Mouse (Mus musculus) C2C12 (cell line): Measurements from ENCODE around the gene Sapcd1.

Experiments used
- CEBPB ChIP-seq: IDR thresholded peaks from one replicate; pipeline ENCODE4 v1.6.1; 2011; ENCODE audit warnings: low read depth, mild to moderate bottlenecking, control low read depth, moderate library complexity
- CTCF ChIP-seq: IDR thresholded peaks from one replicate; pipeline ENCODE4 v1.5.1; 2011; ENCODE audit not compliant: control insufficient read depth, insufficient read depth, insufficient read length
- FOSL1 ChIP-seq: IDR thresholded peaks from one replicate; pipeline ENCODE4 v1.8.0; 2011; ENCODE audit warnings: mild to moderate bottlenecking, low read length; ENCODE audit not compliant: poor library complexity, insufficient read depth, severe bottlenecking
- MAX ChIP-seq: IDR thresholded peaks from one replicate; pipeline ENCODE4 v1.6.1; 2011; ENCODE audit warnings: mild to moderate bottlenecking, control low read depth
- MYOD1 ChIP-seq: IDR thresholded peaks from one replicate; pipeline ENCODE4 v1.6.1; 2011; ENCODE audit warnings: low read depth; ENCODE audit not compliant: control insufficient read depth, insufficient read length
- USF1 ChIP-seq: IDR thresholded peaks from one replicate; pipeline ENCODE4 v1.6.1; 2011; ENCODE audit warnings: low read depth, mild to moderate bottlenecking, control low read depth, moderate library complexity

DNA sequence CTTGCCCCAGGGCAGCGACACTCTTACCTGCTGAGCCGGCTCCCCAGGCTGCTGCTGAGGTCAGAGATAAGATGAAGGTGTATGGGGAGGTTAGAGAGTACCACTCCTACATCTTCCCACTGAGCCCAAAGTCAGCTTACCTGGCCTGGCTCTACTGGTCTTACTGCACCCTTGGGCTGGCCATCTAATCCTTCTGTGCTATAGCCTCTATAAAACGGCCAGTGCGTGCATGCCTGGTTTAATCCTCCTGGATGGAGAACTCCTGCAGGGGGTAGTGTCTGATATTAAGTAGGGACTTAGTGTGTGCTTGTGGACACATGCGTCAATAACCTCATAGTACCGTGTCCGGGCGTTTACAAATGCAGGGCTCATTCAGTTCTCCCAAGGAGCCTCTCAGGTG lies 7.3 kb downstream of the Sapcd1 start:
- no peak for TF ChIP-seq CEBPB
- no peak for TF ChIP-seq CTCF
- no peak for TF ChIP-seq USF1
- TF ChIP-seq MYOD1, result no peak
- no peak for TF ChIP-seq MAX
- no peak for TF ChIP-seq FOSL1
